Mouse (Mus musculus) hindbrain, embryonic 16.5 days (tissue): ENCODE results near the gene Nosip. TPM values are rescaled to one million over a fixed set of nuclear protein-coding genes. Genes with fewer than 3 reads are reported as not detected.

Experiments
- ATAC-seq: fragments of 200-750 bp; cut with Nextera tagmentation; 2 replicates; pipeline ENCODE4 v1.8.0; 2017; ENCODE audit warnings: moderate TSS enrichment, moderate library complexity
- H3K27ac ChIP-seq: fragments of 300-500 bp; sonication (generic); 2 replicates; pipeline ENCODE4 v1.5.1; 2014; ENCODE audit warnings: low read depth, mild to moderate bottlenecking, control low read depth, low read length, moderate library complexity
- H3K27me3 ChIP-seq: fragments of 300-500 bp; sonication (generic); replicated peaks from 2 replicates; pipeline ENCODE4 v1.6.1; 2014; ENCODE audit warnings: low read length; ENCODE audit not compliant: control insufficient read depth, insufficient read depth
- H3K36me3 ChIP-seq: fragments of 300-500 bp; sonication (generic); 2 replicates; pipeline ENCODE4 v1.6.1; 2014; ENCODE audit warnings: mild to moderate bottlenecking, low read length, moderate library complexity, mixed read lengths; ENCODE audit not compliant: control insufficient read depth, insufficient read depth
- H3K4me1 ChIP-seq: fragments of 300-500 bp; sonication (generic); 2 replicates; pipeline ENCODE4 v1.6.1; 2014; ENCODE audit warnings: low read depth, low read length; ENCODE audit not compliant: control insufficient read depth, insufficient read depth
- H3K4me2 ChIP-seq: fragments of 300-500 bp; sonication (generic); 2 replicates; pipeline ENCODE4 v1.6.1; 2014; ENCODE audit warnings: mild to moderate bottlenecking, low read length, control low read depth, moderate library complexity
- H3K4me3 ChIP-seq: fragments of 300-500 bp; sonication (generic); 2 replicates; pipeline ENCODE4 v1.5.1; 2014; ENCODE audit warnings: mild to moderate bottlenecking, low read length, control low read depth, moderate library complexity
- H3K9ac ChIP-seq: fragments of 300-500 bp; sonication (generic); 2 replicates; pipeline ENCODE4 v1.6.1; 2014; ENCODE audit warnings: low read depth, mild to moderate bottlenecking, control low read depth, low read length, moderate library complexity
- H3K9me3 ChIP-seq: fragments of 300-500 bp; sonication (generic); 2 replicates; pipeline ENCODE4 v1.6.1; 2014; ENCODE audit warnings: mild to moderate bottlenecking, low read length, moderate library complexity; ENCODE audit not compliant: control insufficient read depth
- WGBS: fragments of 180-500 bp; shearing (Covaris S2); extraction: QIAGEN DNeasy Blood & Tissue Kit; methylation state at CpG from one replicate; pipeline ENCODE4 v1.1.7; 2014; 5-methylcytosine and 5-hydroxymethylcytosine counted together
- polyA plus RNA-seq: library from polyadenylated mRNA; unstranded; fragments of >200 nt; fragmentation: Nextera tagmentation; extraction: Ambion mirVana; gene quantifications from 2 replicates; pipeline ENCODE4 v1.2.1, GENCODE M21; 2015

Nosip gene
- polyA plus RNA-seq, 1 experiment from 2014 or later = 69.0 TPM

DNA sequence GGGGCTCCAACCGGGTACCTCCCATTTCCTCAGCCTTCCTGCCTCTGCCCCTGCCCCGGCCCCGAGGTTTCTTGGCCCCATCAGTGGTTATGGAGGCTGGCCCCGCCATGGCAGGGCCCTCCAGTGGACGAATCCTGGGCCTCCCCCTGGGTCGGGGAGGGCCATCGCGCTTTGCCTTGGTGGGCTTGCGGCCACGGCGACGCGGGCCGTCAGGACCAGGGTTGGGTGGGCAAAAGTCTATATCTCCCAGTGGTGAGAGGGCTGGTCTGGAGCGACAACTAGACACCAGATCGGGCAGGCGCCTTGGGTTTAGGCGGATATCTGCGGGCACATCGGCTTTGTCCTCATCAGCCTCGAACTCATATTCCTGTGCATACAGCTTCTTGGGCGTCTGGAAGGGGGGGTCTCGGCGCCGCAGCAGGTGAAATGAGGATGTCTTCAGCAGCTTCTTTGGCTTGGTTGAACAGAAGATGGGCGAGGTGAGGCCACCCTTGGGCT lies 15.3 kb upstream of the Nosip start:
- Histone ChIP-seq H3K4me3 (no peak overlapping the region), H3K9ac (no peak overlapping the region), H3K27ac (no peak overlapping the region), H3K4me1 (peaks cover 18% of the 10 kb centered on the region), H3K36me3 (peaks cover 76% of the 10 kb centered on the region), H3K27me3 (no peaks in the 10 kb centered on the region), H3K4me2 (no peak overlapping the region), H3K9me3 (no peaks in the 10 kb centered on the region)
- ATAC-seq = no peak
- WGBS = 98% methylated on average over 26 of the region's 26 CpGs

DNA sequence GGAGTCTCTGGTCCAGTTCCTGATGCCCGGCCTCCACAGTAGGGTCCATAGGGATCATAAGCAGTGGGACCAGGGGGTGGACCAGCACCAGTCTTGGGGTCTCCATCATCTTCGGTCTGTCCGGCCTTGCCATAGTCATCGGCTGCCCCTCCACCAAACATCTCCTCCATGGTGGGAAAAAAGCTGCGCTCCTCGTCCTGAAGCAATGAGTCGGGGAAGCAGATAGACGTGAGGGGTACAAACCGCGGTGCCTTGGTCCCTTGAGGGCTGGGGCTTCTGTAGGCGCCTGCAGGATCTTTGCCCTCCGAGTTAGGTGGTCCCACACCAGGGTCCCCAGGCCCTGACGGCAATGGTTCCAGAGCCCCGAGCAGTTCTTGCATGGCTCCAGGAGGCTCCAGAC lies 14.7 kb upstream of the Nosip start:
- 96% methylated on average over 14 of the region's 14 CpGs for WGBS
- peaks cover 70% of the 10 kb centered on the region for H3K36me3 ChIP-seq
- no peak for ATAC-seq

DNA sequence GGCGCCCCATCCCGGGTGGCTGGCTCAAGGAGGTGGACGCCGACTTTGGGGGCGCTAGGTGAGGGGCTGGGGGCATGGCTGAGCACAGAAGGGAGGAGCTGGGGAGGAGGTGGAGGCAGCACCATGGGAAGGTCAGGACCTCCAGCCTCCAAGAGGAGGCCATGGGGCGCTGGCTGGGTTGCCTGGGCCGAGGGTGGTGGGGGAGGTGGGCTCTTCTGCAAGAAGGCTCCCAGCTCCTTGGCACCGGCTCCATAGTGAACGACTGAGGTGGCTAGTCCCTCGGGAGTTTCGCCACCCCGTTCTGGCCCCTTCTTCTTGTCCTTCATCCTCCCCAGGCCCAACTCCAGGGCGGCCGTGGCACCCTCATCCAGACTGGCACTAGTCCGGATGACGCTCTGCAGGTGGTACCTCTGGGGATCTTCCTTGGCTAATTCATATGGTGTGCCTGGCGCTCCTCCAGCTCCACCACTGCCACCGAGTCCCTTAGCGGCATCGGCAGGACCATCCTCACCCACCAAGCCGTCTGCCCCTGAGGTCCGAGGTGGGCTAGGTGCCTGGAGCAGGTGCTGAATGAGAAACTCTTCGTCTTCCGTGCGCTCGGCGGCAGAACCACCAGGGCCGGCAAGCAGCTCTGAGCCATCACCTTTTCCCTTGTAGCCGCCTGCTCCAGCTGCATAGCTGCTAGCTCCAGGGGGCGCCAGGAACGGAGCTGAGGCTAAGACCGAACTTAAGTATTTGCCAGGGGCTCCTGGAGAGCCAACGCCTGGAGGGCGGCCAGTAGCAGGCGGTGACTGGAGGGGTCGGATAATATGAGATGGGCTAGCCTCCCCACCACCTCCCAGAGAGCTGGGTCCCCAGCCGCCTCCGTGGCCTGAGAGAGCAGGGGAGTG lies 14.0 kb upstream of the Nosip start:
- Histone ChIP-seq H3K4me3 (no peak overlapping the region), H3K27ac (no peak overlapping the region), H3K4me2 (no peak overlapping the region), H3K9ac (no peak overlapping the region), H3K4me1 (peaks cover 18% of the 10 kb centered on the region), H3K27me3 (no peaks in the 10 kb centered on the region), H3K36me3 (peaks cover 63% of the 10 kb centered on the region), H3K9me3 (no peaks in the 10 kb centered on the region)
- WGBS = 91% methylated on average over 38 of the region's 38 CpGs
- ATAC-seq = no peak

More for the DNA sequence above, 14.7 kb upstream of the Nosip start:
- H3K4me2 ChIP-seq = no peak overlapping the region
- H3K9me3 ChIP-seq = no peaks in the 10 kb centered on the region
- H3K4me1 ChIP-seq = peaks cover 18% of the 10 kb centered on the region
- no peak overlapping the region for H3K9ac ChIP-seq
- no peaks in the 10 kb centered on the region for H3K27me3 ChIP-seq
- H3K4me3 ChIP-seq = no peak overlapping the region
- H3K27ac ChIP-seq = no peak overlapping the region

DNA sequence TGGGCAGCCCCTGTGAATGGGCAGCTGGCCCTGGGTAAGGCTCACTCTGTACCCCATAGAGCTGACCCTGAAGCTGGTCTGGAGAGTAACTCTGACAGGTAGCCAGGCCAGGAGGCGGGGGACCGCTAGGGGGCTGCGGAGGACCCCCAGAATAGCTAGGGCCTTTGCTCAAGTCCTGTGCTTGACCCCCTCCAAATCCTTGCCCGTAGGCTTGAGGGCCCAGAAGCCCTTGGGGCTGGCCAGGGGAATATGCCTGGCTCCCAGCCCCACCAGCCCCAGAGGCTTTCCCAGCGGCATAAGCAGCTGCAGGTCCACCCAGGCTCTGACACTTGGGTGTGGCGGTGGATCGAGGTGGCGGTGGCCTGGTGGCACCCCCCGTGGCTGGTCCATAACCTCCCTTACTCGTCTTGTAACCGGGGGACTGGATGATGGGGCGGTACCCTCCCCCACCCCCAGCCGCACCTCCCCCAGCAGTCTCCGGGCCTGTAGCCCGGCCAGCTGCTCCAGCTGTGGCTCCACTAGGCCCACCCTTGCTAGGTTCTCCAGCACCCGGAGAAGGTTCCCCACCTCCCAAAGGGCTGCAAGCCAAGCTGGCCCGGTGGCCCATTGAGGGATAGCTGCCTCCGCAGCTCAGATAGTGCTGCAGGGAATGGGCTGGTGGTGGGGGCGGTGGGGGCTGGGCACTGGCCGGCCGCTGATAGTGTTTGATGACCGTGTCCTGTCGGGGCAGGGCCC lies 13.1 kb upstream of the Nosip start:
- H3K4me1 ChIP-seq = peaks cover 18% of the 10 kb centered on the region
- no peak overlapping the region for H3K4me3 ChIP-seq
- 93% methylated on average over 23 of the region's 23 CpGs for WGBS
- H3K4me2 ChIP-seq = no peak overlapping the region
- no peaks in the 10 kb centered on the region for H3K27me3 ChIP-seq
- H3K9me3 ChIP-seq = no peaks in the 10 kb centered on the region
- no peak overlapping the region for H3K27ac ChIP-seq
- peaks cover 59% of the 10 kb centered on the region for H3K36me3 ChIP-seq
- no peak overlapping the region for H3K9ac ChIP-seq
- no peak for ATAC-seq

DNA sequence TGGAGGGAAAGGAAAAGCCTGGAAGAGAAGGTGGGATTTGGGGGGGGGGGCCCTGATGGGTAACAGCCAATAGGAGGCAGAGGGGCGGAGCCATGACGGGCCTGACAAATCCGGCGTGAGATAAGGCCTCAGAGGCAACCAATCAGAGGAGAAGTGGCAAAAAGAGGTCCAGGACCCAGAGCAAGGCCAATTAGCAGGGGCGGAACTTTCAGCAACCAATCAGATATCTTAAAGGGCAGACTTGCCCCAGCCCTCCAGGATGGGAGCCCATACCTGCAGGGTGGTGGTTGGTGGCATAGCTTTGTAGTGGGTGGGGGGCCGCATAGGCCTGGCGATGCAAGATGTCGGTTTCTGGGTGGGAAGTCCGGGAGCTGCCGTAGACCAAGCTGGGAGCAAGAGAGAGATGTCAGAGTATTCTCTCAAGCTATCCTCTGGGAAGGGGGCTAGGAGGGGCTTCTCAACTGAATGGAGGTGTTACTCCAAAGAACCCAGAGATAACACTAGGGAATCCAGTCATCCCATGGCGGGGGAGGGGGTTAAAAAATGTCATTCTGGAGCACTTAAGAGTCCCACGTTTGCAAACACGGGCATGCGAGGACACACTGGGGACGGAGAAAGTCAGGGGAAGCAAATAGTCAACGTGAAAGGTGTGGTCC lies 11.2 kb upstream of the Nosip start:
- Histone ChIP-seq H3K9ac (peak overlapping the region; percentile 93), H3K27ac (peak overlapping the region; percentile 100), H3K27me3 (no peaks in the 10 kb centered on the region), H3K4me2 (peak overlapping the region; percentile 93), H3K36me3 (peaks cover 42% of the 10 kb centered on the region), H3K9me3 (no peaks in the 10 kb centered on the region), H3K4me1 (peaks cover 18% of the 10 kb centered on the region), H3K4me3 (peak overlapping the region; percentile 64)
- ATAC-seq = peak; percentile 48
- WGBS = 4% methylated on average over 16 of the region's 16 CpGs

DNA sequence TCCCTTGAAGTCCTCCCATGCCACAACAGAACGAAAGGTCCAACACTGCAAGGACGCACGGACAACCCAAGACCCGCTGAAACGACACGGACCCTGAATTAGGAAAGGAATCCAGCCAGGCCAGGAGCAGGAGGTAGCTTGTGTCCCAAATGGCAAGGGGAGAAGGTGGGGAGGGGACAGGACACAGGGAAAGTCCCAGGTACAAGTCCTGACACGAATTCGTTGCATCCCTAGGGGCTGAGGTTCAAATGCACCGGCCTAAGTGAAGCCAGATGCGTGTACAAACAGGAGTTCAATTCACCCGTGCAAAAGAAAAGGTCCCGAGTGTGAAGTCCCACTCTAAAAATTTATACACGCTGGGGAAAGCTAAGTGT lies 10.6 kb upstream of the Nosip start:
- Histone ChIP-seq H3K9me3 (no peaks in the 10 kb centered on the region), H3K4me3 (peak overlapping the region; percentile 64), H3K9ac (peak overlapping the region; percentile 93), H3K4me1 (peaks cover 18% of the 10 kb centered on the region), H3K36me3 (peaks cover 38% of the 10 kb centered on the region), H3K4me2 (peak overlapping the region; percentile 93), H3K27ac (peak overlapping the region; percentile 100), H3K27me3 (no peaks in the 10 kb centered on the region)
- no peak for ATAC-seq
- WGBS = under 1% methylated on average over 13 of the region's 13 CpGs

DNA sequence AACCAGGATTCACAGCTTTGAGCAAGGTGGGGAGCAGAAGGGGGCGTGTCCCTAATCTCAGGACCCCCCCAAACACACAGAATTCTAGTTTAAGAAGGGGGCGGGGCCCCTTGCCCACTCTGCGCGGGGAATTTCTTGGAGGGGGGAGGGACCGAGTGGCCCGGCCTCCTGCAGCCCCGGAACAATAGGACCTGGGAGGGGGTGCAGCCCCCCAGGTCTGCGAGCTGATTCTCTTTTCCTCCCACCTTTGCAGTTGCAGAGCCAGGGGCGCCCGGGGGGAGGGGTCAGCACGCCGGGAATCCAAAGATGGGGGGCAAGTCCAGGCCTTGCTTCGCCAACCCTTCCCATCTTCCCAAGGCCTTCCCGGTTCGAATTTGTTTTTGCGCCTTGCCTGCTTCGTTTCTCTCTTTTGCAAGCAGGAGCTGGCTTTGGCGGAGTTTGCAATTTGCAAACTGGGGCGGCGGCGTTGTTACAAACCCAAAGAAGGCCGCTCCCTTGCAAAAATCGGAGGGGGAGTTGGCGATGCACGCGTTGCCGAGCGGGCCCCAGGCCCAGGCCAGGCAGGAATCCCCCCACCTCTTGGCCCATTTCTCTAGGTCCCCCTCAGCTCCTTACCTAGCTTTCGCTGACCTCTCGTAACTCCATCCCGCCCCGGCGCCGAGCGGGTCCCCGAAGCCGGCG lies 9.9 kb upstream of the Nosip start:
- Histone ChIP-seq H3K9ac (peak overlapping the region; percentile 93), H3K4me2 (peak overlapping the region; percentile 93), H3K9me3 (no peaks in the 10 kb centered on the region), H3K27me3 (no peaks in the 10 kb centered on the region), H3K4me3 (peak overlapping the region; percentile 64), H3K27ac (peak overlapping the region; percentile 100), H3K36me3 (peaks cover 31% of the 10 kb centered on the region), H3K4me1 (peaks cover 18% of the 10 kb centered on the region)
- no peak for ATAC-seq
- WGBS = under 1% methylated on average over 37 of the region's 38 CpGs

DNA sequence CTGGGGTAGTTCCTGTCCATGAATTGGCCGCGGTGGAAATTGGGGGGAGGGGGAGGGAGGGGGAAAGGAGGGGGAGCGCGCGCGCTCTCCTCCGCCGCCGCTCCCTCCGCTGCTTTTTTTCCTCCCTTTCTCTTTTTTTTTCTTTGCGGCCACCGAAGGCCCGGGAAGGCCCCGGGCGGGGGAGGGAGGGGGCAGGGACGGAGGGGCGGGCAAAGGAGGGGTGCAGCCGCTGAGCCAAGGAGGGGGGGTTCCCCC lies 9.4 kb upstream of the Nosip start, which contains the start of gene Prr12:
Prr12 (minus strand) TSS at position 20 of the 255 bp plus-strand sequence.
- H3K9ac ChIP-seq = peak within 1 kb of the TSS; percentile 93
- no peak; the same call in 1 of the 2 replicates for ATAC-seq
- H3K27me3 ChIP-seq = no peaks in the 10 kb centered on the region
- no peaks in the 10 kb centered on the region for H3K9me3 ChIP-seq
- H3K4me3 ChIP-seq = peak within 1 kb of the TSS; percentile 64
- H3K4me2 ChIP-seq = peak within 1 kb of the TSS; percentile 93
- peaks cover 18% of the 10 kb centered on the region for H3K4me1 ChIP-seq
- peak within 1 kb of the TSS; percentile 100 for H3K27ac ChIP-seq
- H3K36me3 ChIP-seq = peaks cover 26% of the 10 kb centered on the region
- WGBS = 0% methylated on average over 10 of the region's 18 CpGs
